Mouse (Mus musculus): ENCODE data around the gene Zfx. TPM values are rescaled to one million over a fixed set of nuclear protein-coding genes. Genes with fewer than 3 reads are reported as not detected.

Gene Zfx
- total RNA-seq (2023): 50.3 TPM

GRCm38 (mm10) chrX:94123059-94123839, at the start of gene Zfx:
TSS of gene Zfx (minus strand) at chrX:94123702.

Other genes with a start within 250 kb of the Zfx start
- not detected for gene AU015836, start 155.0 kb downstream of the Zfx start, total RNA-seq (2023)
- 107 TPM for gene Eif2s3x, start 89.2 kb upstream of the Zfx start, total RNA-seq (2023)
- 15.1 TPM for gene Klhl15, start 110.9 kb upstream of the Zfx start, total RNA-seq (2023)
- not detected for gene Fam90a1b, start 243.1 kb upstream of the Zfx start, total RNA-seq (2023)
- 5.9 TPM for gene Apoo, start 243.4 kb upstream of the Zfx start, total RNA-seq (2023)

All from CD8-positive naive resting alpha-beta T cell, adult 57 days (primary cell).